Mouse (Mus musculus) spleen, embryonic (tissue): ENCODE data around the gene Zbtb5.
"Not testable (repeated sequence)": the region's sequence is repeated elsewhere in the genome, so short reads cannot be mapped to it uniquely, and the experiment has no call there.

Experiments
- CTCF ChIA-PET: fragments of 350-600 bp; sonication (Branson Sonifier 250); formaldehyde crosslinking; loops from one replicate; lab custom pipeline; 2022; lab: Charles Lee

Gene Zbtb5

DNA sequence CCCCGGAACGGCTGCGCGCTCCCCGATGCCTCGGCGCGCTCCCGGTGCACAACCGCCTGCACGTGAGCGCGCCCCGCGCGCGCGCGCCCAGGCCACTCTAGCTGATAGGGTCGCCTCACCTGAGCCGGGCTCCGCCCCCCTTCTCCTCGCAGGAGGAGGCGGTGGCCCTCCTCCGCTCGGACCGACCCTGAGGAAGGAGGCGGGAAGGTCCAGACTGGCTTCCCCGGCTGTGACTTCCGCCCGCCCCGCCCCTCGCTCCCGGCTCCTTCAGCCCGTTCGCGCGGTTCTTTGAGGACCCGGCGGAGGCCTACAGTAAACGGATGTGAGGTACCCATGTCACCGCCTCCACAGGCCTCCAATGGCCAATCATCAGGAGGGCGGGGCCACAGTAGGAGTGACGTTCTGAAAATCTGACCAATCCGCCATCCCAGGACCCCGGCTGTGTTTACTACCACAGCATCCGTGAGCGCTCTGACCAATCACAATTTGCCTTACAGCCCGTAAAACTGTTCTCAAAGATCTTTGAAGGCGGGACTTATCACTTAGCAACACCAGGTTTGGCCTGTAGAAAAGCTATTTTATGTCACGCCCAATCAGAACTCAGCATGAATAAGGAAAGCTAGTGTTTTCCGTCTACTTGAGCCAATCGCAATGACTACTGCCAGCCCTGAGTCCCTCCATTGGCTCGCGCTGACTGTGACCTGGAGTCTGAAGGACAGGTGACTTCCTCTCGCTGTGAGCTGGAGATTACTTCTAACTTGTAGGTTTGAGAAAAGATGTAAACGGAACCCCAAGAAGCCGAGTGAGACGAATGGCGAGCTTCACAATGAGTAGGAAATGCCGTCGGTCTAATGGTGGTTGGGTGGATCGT, at the start of gene Zbtb5:
TSS of gene Zbtb5 (minus strand) at position 308 of the 871 bp plus-strand sequence.
- CTCF ChIA-PET, result interaction anchor here (0.6 kb wide), 1 partner anchor 31 kb away, joined by 3 read pairs; the partner anchor contains the start of gene Grhpr

DNA sequence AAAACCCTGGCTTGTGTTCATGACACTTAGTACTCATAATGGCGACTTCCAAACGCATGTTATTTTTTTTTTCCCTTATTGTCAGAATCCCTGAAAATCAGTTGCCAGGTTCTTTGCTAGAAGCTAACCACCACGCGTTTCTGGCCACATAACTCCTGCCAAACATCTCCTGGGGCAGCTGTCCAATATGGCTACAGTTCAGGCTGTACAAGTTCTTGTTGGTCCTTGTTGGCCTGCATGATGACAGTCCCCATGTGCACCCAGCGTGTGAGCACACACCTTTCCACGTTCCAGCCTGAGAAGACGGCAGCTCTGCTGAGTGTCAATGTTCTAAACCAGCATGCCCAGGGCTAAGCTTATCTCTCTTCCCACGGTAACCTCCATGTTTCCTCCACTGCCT, 43.2 kb upstream of the Zbtb5 start:
- CTCF ChIA-PET, result no interaction called here

- CTCF ChIA-PET, result no interaction called here
Observed at GRCm38 (mm10) chr4:45054862-45055261, 42.6 kb upstream of the Zbtb5 start.

- CTCF ChIA-PET, result no interaction called here
Observed at GRCm38 (mm10) chr4:45047956-45048355, 35.7 kb upstream of the Zbtb5 start.

- CTCF ChIA-PET, result no interaction called here
Observed at GRCm38 (mm10) chr4:45047286-45047887, 35.2 kb upstream of the Zbtb5 start.

GRCm38 (mm10) chr4:45046679-45047078, 34.5 kb upstream of the Zbtb5 start:
- CTCF ChIA-PET, result no interaction called here

- CTCF ChIA-PET, result no interaction called here
Observed at GRCm38 (mm10) chr4:45040795-45041194, 28.6 kb upstream of the Zbtb5 start.

DNA sequence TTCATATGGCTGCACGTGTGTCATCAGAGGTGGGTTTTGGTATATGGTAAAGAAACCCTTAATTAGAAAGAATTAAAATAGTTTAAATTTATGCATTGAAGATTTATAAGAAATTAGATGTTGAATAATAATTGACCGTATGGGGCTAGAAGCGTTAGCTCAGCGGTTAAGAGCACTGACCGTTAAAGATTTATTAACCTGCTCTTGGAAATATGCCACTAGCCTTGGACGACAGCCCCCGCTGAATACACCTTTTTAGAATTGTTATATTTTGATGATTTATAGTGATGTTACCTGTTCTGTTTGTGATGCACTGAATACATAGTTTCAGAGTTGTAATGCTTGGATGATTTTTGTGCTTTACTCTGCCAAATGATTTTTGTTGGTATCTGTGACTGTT, 27.3 kb upstream of the Zbtb5 start:
- CTCF ChIA-PET, result not testable (repeated sequence)

- CTCF ChIA-PET, result interaction anchor here (0.6 kb wide), 1 partner anchor 270 kb away, joined by 4 read pairs; no protein-coding TSS in a partner anchor
Observed at GRCm38 (mm10) chr4:45038879-45039278, 26.7 kb upstream of the Zbtb5 start.

- CTCF ChIA-PET, result no interaction called here
Observed at GRCm38 (mm10) chr4:45037455-45038410, 25.5 kb upstream of the Zbtb5 start.

DNA sequence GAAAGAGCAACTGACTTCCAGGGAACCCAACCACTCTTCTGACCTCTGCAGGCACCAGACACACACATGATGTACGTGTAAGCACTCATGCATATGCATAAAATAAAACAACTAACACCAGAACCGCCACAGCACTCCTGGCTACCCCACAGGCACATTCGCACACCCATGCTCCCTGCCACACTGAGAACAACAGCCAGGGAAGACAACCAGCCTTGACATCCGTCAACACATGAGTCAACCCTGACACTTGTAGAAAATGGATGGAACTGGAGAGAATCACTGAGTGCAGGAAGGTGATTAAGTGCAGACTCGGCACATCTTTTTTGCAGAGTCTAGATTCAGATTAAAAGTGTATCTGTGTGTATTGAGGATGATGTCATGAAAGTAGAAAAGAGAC, 24.4 kb upstream of the Zbtb5 start:
- CTCF ChIA-PET, result no interaction called here

DNA sequence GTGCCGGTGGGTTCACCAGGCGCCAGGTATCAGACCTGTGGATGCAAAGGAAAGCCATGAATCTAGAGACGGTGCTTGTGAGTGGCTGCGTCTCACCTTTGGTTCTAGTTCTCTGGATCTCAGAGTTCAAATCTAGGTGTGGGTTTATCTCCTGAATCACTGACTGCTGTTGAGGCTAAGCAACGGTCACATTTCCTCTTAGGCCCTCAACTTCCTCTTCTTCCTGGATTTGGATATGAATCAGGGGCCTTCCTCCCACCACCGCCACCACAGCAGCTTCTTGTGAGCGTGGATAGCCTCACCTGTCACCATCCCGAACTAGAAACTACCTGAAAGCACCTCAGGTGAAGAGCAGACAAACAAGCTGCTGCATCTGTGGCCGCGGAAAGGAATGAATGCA, 23.8 kb upstream of the Zbtb5 start:
- CTCF ChIA-PET, result interaction anchor here (0.6 kb wide), 1 partner anchor 275 kb away, joined by 3 read pairs; no protein-coding TSS in a partner anchor

DNA sequence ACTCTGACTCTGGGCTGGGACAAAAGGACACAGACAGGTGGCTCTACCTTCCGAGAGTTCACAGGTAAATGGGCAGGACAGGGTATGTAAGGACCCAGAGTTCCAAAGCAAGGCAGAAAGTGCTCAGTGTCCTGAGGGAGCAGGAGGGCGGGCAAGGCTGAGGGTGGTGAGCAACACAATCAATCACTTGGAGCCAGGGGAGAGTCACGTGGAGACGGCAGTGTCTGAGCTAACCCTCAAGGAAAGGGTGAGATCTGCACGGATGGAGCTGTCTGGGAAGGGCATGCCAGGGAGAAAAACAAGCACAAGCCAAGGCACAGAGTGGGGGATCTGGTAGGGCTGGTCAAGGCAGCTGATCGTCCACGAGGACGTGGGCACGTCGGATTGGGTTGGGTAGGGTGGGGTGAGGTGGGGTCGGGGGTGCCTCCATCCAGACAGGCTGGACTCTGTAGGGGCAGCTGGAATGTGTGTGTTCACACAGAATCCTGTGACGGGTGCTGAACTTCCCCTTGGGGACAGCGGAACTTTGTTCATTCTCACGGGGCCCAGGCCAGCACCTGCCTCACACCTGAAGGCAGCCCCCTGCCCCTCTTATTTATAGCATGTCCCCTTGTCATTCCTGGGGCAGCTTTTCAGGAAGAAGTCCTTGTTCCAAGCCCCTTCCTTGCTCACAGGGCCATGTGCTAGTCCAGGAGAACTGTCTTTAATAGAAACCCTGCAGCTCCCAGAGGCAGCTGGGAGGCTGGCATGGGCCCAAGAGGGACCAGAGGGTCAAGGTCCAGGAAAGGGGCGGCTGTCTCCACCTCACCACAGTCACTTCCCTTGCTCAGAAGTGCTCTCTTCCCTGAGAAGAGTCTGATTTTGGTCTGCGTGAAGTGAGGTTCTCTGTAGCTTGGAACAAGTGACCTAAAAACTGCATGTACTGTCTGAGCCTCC, 22.7 kb upstream of the Zbtb5 start:
- CTCF ChIA-PET, result interaction anchor here (0.6 kb wide), 1 partner anchor 274 kb away, joined by 3 read pairs; no protein-coding TSS in a partner anchor

DNA sequence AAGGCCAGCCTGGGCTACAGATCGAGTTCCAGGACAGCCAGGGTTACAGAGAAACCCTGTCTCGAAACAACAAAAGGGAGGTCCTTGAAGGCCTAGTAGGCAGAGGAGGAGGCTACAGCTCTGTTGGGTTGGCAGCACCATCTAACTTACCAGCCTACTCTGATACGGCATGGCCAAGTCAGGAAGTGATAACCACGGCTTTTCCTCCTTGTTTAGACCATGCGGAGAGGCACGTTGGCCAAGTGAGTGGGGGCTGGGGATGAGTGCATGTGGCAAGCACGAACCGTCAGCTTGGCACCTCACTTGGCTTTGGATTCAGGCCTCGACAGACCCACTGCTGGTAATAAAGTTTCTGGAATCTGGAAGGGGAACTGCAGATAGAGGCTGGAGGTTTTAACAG, 20.4 kb upstream of the Zbtb5 start:
- CTCF ChIA-PET, result no interaction called here

GRCm38 (mm10) chr4:45026459-45026858, 14.2 kb upstream of the Zbtb5 start:
- CTCF ChIA-PET, result no interaction called here

DNA sequence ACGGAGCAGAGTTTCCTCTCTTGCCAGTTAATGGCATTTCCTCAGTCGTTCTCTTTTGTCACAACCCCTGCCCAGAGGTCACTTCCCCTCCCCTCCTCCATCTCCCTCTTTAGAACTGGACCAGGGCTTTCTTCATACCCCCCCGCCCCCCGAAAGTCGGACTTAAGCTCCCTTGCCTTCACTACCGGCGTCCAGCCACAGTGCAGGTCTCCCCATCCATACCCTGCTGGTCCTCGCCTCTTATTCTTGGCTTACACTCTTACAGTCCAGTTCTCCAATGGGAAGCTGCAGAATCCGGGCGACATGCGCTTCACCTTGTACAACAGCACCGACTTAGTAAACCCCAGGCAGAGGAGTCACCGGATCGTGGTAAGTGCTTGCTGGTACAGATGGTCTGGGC, 6.8 kb upstream of the Zbtb5 start:
- CTCF ChIA-PET, result no interaction called here

GRCm38 (mm10) chr4:45018452-45018980, 6.3 kb upstream of the Zbtb5 start, which contains the start of gene Polr1e:
Gene Polr1e (plus strand): TSS chr4:45018583.
- CTCF ChIA-PET, result no interaction called here

- CTCF ChIA-PET, result no interaction called here
Observed at GRCm38 (mm10) chr4:45015615-45016014, 3.4 kb upstream of the Zbtb5 start.

DNA sequence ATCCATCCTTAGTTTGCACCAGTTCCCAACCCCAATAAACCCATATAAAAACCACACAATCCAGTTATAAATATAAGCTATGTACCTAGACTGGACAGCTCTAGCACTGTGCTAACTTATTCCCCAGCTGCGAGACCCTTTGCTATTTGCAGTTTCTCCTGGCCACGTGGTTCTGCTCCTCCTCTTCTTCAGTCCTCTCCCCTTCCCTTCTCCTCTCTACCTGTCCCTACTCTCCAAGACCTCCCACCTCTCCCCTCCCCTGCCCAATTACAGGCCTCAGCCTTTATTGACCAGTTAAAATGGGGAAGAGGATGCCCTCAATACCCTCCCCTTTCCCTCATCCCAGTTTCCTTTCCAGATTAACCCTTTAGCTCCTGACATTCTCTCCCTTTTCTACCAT, 1.3 kb upstream of the Zbtb5 start:
- CTCF ChIA-PET, result no interaction called here

- CTCF ChIA-PET, result no interaction called here
Observed at GRCm38 (mm10) chr4:45013031-45013431, 819 bp upstream of the Zbtb5 start.
